8 mouse cellular contexts compared by ENCODE assay signal in the genomic region with DNA sequence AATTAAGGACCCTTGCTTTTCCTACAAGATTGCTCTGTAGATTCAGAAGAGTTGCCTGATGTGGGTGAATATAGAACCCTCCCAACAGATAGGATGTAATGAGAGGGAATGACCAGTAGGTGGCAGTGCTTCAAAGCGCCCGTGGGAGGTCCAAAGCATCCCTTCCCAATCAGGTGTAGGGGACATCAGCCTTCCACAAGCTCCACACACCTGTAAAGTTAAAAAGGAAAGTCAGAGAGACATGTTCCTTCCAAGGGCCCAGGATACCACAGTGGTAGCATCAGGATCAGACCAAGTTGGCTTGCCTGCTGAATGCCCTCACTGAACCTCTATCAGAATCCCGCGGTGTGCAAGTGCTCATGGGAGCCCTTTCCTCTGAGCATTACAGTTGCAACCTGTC.
A peak's percentile ranks its signal among the peaks of the same experiment; 100 is the strongest.
DNase-seq lines count a peak whose midpoint lies in the region; ATAC-seq and TF ChIP-seq lines count a peak whose summit lies in the region.
"Had no signal": no experiment of that assay in that cellular context is flagged by ENCODE, and none has a peak within 500 bp of the region (broad histone marks: within the 10 kb centered on the region; RNA-seq: fewer than 3 reads in every experiment).

No protein-coding gene starts in this region.

- TF ChIP-seq CTCF in intestine, postnatal 0 days (IDR thresholded peaks at IDR 0.05; ENCODE audit: low read depth) = peak; percentile 91

- H3K27ac ChIP-seq in liver, embryonic 11.5 days (ENCODE audit: low read depth, low read length) = no peak overlapping the region
- H3K27ac ChIP-seq in intestine, postnatal 0 days (ENCODE audit: low read depth, low read length) = no peak overlapping the region
- no peak overlapping the region for H3K27ac ChIP-seq in midbrain, embryonic 13.5 days

- H3K4me2 ChIP-seq in liver, embryonic 11.5 days = no peak overlapping the region
- H3K4me2 ChIP-seq in intestine, postnatal 0 days (replicated peaks; ENCODE audit: low read depth) = no peak overlapping the region
- no peak overlapping the region for H3K4me2 ChIP-seq in midbrain, embryonic 13.5 days (replicated peaks)

- WGBS in liver, embryonic 11.5 days = 47% methylated on average over 4 of the region's 4 CpGs
- 48% methylated on average over 4 of the region's 4 CpGs for WGBS in intestine, postnatal 0 days
- 45% methylated on average over 4 of the region's 4 CpGs for WGBS in midbrain, embryonic 13.5 days

- H3K4me3 ChIP-seq in liver, embryonic 11.5 days (ENCODE audit: low read depth, low read length) = no peak overlapping the region
- no peak overlapping the region for H3K4me3 ChIP-seq in intestine, postnatal 0 days (ENCODE audit: low read depth, low read length)
- no peak overlapping the region for H3K4me3 ChIP-seq in midbrain, embryonic 13.5 days (replicated peaks)
- H3K4me3 ChIP-seq: myocyte had no signal

- H3K36me3 ChIP-seq in liver, embryonic 11.5 days (ENCODE audit: control insufficient read depth, insufficient read depth, low read length) = no peaks in the 10 kb centered on the region
- H3K36me3 ChIP-seq in intestine, postnatal 0 days (ENCODE audit: control insufficient read depth, insufficient read depth) = no peaks in the 10 kb centered on the region
- H3K36me3 ChIP-seq in midbrain, embryonic 13.5 days = no peaks in the 10 kb centered on the region

- no peaks in the 10 kb centered on the region for H3K4me1 ChIP-seq in liver, embryonic 11.5 days (replicated peaks; ENCODE audit: control insufficient read depth, insufficient read depth, low read length)
- H3K4me1 ChIP-seq in intestine, postnatal 0 days (replicated peaks; ENCODE audit: control insufficient read depth, insufficient read depth, low read length) = no peaks in the 10 kb centered on the region; the same call in 1 of the 2 replicates
- H3K4me1 ChIP-seq in midbrain, embryonic 13.5 days (replicated peaks) = peaks cover 4% of the 10 kb centered on the region; the same call in 1 of the 2 replicates

- no peak for ATAC-seq in liver, embryonic 11.5 days (replicated peaks; ENCODE audit: low FRiP score)
- ATAC-seq in intestine, postnatal 0 days = peak; percentile 28; the same call in 1 of the 2 replicates
- ATAC-seq in midbrain, embryonic 13.5 days = peak; percentile 43; the same call in 1 of the 2 replicates

- H3K9ac ChIP-seq in liver, embryonic 11.5 days (ENCODE audit: low read depth, low read length) = no peak overlapping the region
- no peak overlapping the region for H3K9ac ChIP-seq in intestine, postnatal 0 days (ENCODE audit: low read depth, low read length)
- no peak overlapping the region for H3K9ac ChIP-seq in midbrain, embryonic 13.5 days (replicated peaks)

- H3K9me3 ChIP-seq in liver, embryonic 11.5 days (ENCODE audit: control insufficient read depth, low read length) = no peaks in the 10 kb centered on the region
- H3K9me3 ChIP-seq in intestine, postnatal 0 days (ENCODE audit: control insufficient read depth) = no peaks in the 10 kb centered on the region
- no peaks in the 10 kb centered on the region for H3K9me3 ChIP-seq in midbrain, embryonic 13.5 days

- peak; percentile 10 for DNase-seq in liver
- DNase-seq in liver, embryonic 11.5 days (ENCODE audit: low spot score) = no peak
- DNase-seq in ZHBTc4 (ENCODE audit: low read depth, low spot score) = peak; percentile 66
- DNase-seq in embryo, embryonic 10 days (ENCODE audit: low spot score) = peak; percentile 37
- peak; percentile 66 for DNase-seq in thymus, postnatal 4 days

- no peaks in the 10 kb centered on the region for H3K27me3 ChIP-seq in liver, embryonic 11.5 days (replicated peaks; ENCODE audit: control insufficient read depth, insufficient read depth, low read length)
- H3K27me3 ChIP-seq in intestine, postnatal 0 days (replicated peaks; ENCODE audit: control insufficient read depth, insufficient read depth, low read length) = no peaks in the 10 kb centered on the region
- H3K27me3 ChIP-seq in midbrain, embryonic 13.5 days = peaks cover 8% of the 10 kb centered on the region; the same call in 1 of the 2 replicates
